Mouse (Mus musculus): Measurements from ENCODE around the gene Ebf1. TPM values are rescaled to one million over a fixed set of nuclear protein-coding genes. Genes with fewer than 3 reads are reported as not detected.
"Not testable (repeated sequence)": the region's sequence is repeated elsewhere in the genome, so short reads cannot be mapped to it uniquely, and the experiment has no call there.

Ebf1 gene
- total RNA-seq (2014; rRNA removed; ENCODE audit: low replicate concordance) (8.1 and 12.8 TPM in 2 replicates), polyA plus RNA-seq (2015; fragmentation: Nextera tagmentation; extraction: Ambion mirVana) (10.4 and 10.5 TPM in 2 replicates)

- DNase-seq (ENCODE audit: low spot score) (peak; percentile 93), ATAC-seq (ENCODE audit: insufficient read depth, low read depth) (peak; percentile 89)
- H3K4me3 ChIP-seq (ENCODE audit: low read depth, low read length): peak within 1 kb of the TSS; percentile 78
- H3K27ac ChIP-seq (ENCODE audit: low read depth): peak within 1 kb of the TSS; percentile 85
- peak within 1 kb of the TSS; percentile 68 for H3K4me2 ChIP-seq (ENCODE audit: low read depth, low read length)
- TF ChIP-seq CTCF (IDR thresholded peaks at IDR 0.05; ENCODE audit: low read depth): no peak
- TF ChIP-seq EP300 (IDR thresholded peaks at IDR 0.05; ENCODE audit: low read depth): no peak
- H3K36me3 ChIP-seq (replicated peaks; ENCODE audit: control insufficient read depth, insufficient read depth, low read length): no peaks in the 10 kb centered on the region
- peaks cover 80% of the 10 kb centered on the region for H3K27me3 ChIP-seq (ENCODE audit: control insufficient read depth, insufficient read depth, low read length)
- peak within 1 kb of the TSS; percentile 75 for H3K9ac ChIP-seq (replicated peaks; ENCODE audit: low read depth, low read length)
- no peaks in the 10 kb centered on the region for H3K9me3 ChIP-seq (replicated peaks; ENCODE audit: control insufficient read depth, low read length)
- H3K4me1 ChIP-seq (ENCODE audit: control insufficient read depth, insufficient read depth): peaks cover 5% of the 10 kb centered on the region; the same call in 1 of the 2 replicates
- under 1% methylated on average over 30 of the region's 31 CpGs for WGBS
Observed at GRCm38 (mm10) chr11:44616788-44617712, at the start of gene Ebf1. Ebf1 (plus strand) TSS chr11:44617317.

GRCm38 (mm10) chr11:44570336-44570735, 46.8 kb upstream of the Ebf1 start:
- not testable (repeated sequence) for H3K27ac ChIP-seq (ENCODE audit: low read depth); H3K9me3 ChIP-seq (replicated peaks; ENCODE audit: control insufficient read depth, low read length); ATAC-seq (ENCODE audit: insufficient read depth, low read depth); H3K27me3 ChIP-seq (ENCODE audit: control insufficient read depth, insufficient read depth, low read length); H3K9ac ChIP-seq (replicated peaks; ENCODE audit: low read depth, low read length); H3K4me2 ChIP-seq (ENCODE audit: low read depth, low read length); H3K4me3 ChIP-seq (ENCODE audit: low read depth, low read length); DNase-seq (ENCODE audit: low spot score); H3K4me1 ChIP-seq (ENCODE audit: control insufficient read depth, insufficient read depth)
- WGBS: 82% methylated on average over 4 of the region's 4 CpGs
- peaks cover 20% of the 10 kb centered on the region; the same call in 1 of the 2 replicates for H3K36me3 ChIP-seq (replicated peaks; ENCODE audit: control insufficient read depth, insufficient read depth, low read length)

- H3K4me1 ChIP-seq (ENCODE audit: control insufficient read depth, insufficient read depth): no peaks in the 10 kb centered on the region
- no peak overlapping the region for H3K9ac ChIP-seq (replicated peaks; ENCODE audit: low read depth, low read length)
- WGBS: 88% methylated on average over 5 of the region's 5 CpGs
- H3K27ac ChIP-seq (ENCODE audit: low read depth): no peak overlapping the region
- TF ChIP-seq EP300 (IDR thresholded peaks at IDR 0.05; ENCODE audit: low read depth) (no peak), CTCF (IDR thresholded peaks at IDR 0.05; ENCODE audit: low read depth) (no peak)
- no peak overlapping the region for H3K4me3 ChIP-seq (ENCODE audit: low read depth, low read length)
- no peaks in the 10 kb centered on the region for H3K9me3 ChIP-seq (replicated peaks; ENCODE audit: control insufficient read depth, low read length)
- H3K36me3 ChIP-seq (replicated peaks; ENCODE audit: control insufficient read depth, insufficient read depth, low read length): peaks cover 4% of the 10 kb centered on the region; the same call in 1 of the 2 replicates
- ATAC-seq (ENCODE audit: insufficient read depth, low read depth) (no peak), DNase-seq (ENCODE audit: low spot score) (no peak)
- no peak overlapping the region for H3K4me2 ChIP-seq (ENCODE audit: low read depth, low read length)
- no peaks in the 10 kb centered on the region for H3K27me3 ChIP-seq (ENCODE audit: control insufficient read depth, insufficient read depth, low read length)
Observed at GRCm38 (mm10) chr11:44572781-44573180, 44.3 kb upstream of the Ebf1 start.

- TF ChIP-seq EP300 (IDR thresholded peaks at IDR 0.05; ENCODE audit: low read depth) (no peak), CTCF (IDR thresholded peaks at IDR 0.05; ENCODE audit: low read depth) (no peak)
- Histone ChIP-seq H3K4me2 (ENCODE audit: low read depth, low read length) (no peak overlapping the region), H3K27ac (ENCODE audit: low read depth) (no peak overlapping the region), H3K27me3 (ENCODE audit: control insufficient read depth, insufficient read depth, low read length) (no peaks in the 10 kb centered on the region), H3K9ac (replicated peaks; ENCODE audit: low read depth, low read length) (no peak overlapping the region), H3K36me3 (replicated peaks; ENCODE audit: control insufficient read depth, insufficient read depth, low read length) (peaks cover 4% of the 10 kb centered on the region; the same call in 1 of the 2 replicates), H3K4me1 (ENCODE audit: control insufficient read depth, insufficient read depth) (no peaks in the 10 kb centered on the region), H3K9me3 (replicated peaks; ENCODE audit: control insufficient read depth, low read length) (no peaks in the 10 kb centered on the region), H3K4me3 (ENCODE audit: low read depth, low read length) (no peak overlapping the region)
- DNase-seq (ENCODE audit: low spot score) (no peak), ATAC-seq (ENCODE audit: insufficient read depth, low read depth) (no peak)
- 61% methylated on average over 3 of the region's 3 CpGs for WGBS
Observed at GRCm38 (mm10) chr11:44573396-44573795, 43.7 kb upstream of the Ebf1 start.

GRCm38 (mm10) chr11:44574391-44574790, 42.7 kb upstream of the Ebf1 start:
- ATAC-seq (ENCODE audit: insufficient read depth, low read depth): no peak
- TF ChIP-seq EP300 (IDR thresholded peaks at IDR 0.05; ENCODE audit: low read depth): no peak
- TF ChIP-seq CTCF (IDR thresholded peaks at IDR 0.05; ENCODE audit: low read depth): no peak
- Histone ChIP-seq H3K36me3 (replicated peaks; ENCODE audit: control insufficient read depth, insufficient read depth, low read length) (peaks cover 3% of the 10 kb centered on the region; the same call in 1 of the 2 replicates), H3K4me1 (ENCODE audit: control insufficient read depth, insufficient read depth) (no peaks in the 10 kb centered on the region), H3K27me3 (ENCODE audit: control insufficient read depth, insufficient read depth, low read length) (no peaks in the 10 kb centered on the region), H3K4me2 (ENCODE audit: low read depth, low read length) (no peak overlapping the region), H3K9me3 (replicated peaks; ENCODE audit: control insufficient read depth, low read length) (no peaks in the 10 kb centered on the region), H3K27ac (ENCODE audit: low read depth) (no peak overlapping the region), H3K4me3 (ENCODE audit: low read depth, low read length) (no peak overlapping the region), H3K9ac (replicated peaks; ENCODE audit: low read depth, low read length) (no peak overlapping the region)
- DNase-seq (ENCODE audit: low spot score): no peak
- 85% methylated on average over 8 of the region's 8 CpGs for WGBS
